Mouse (Mus musculus) heart, adult 2 months (tissue): ENCODE data around the gene C1qtnf5. TPM values are rescaled to one million over a fixed set of nuclear protein-coding genes. Genes with fewer than 3 reads are reported as not detected.
A peak's percentile ranks its signal among the peaks of the same experiment; 100 is the strongest.
"Not testable (repeated sequence)": the region's sequence is repeated elsewhere in the genome, so short reads cannot be mapped to it uniquely, and the experiment has no call there.

Experiments used
- DNase-seq, 2 experiments: peaks; one replicate each; pipeline ENCODE4 v3.0.0; 2021
- H3K27ac ChIP-seq: fragments of 200-600 bp; 2 replicates; pipeline ENCODE4 v1.8.1; 2022
- H3K27me3 ChIP-seq: fragments of 200-500 bp; 2 replicates; pipeline ENCODE4 v1.6.1; 2012; ENCODE audit warnings: mild to moderate bottlenecking, low read length, inconsistent platforms, mixed read lengths; ENCODE audit not compliant: control insufficient read depth, insufficient read depth
- H3K36me3 ChIP-seq: fragments of 200-500 bp; 2 replicates; pipeline ENCODE4 v1.6.1; 2012; ENCODE audit warnings: low read length, inconsistent platforms; ENCODE audit not compliant: control insufficient read depth, insufficient read depth
- H3K4me1 ChIP-seq: fragments of 200-500 bp; 2 replicates; pipeline ENCODE4 v1.6.1; 2011; ENCODE audit warnings: low read length; ENCODE audit not compliant: control insufficient read depth, insufficient read depth
- H3K4me3 ChIP-seq: fragments of 200-600 bp; 2 replicates; pipeline ENCODE4 v1.8.1; 2022
- H3K79me2 ChIP-seq: fragments of 200-500 bp; replicated peaks from 2 replicates; pipeline ENCODE4 v1.6.1; 2012; ENCODE audit warnings: mild to moderate bottlenecking, inconsistent platforms, low read length, moderate library complexity, mixed read lengths; ENCODE audit not compliant: control insufficient read depth, insufficient read depth
- H3K9ac ChIP-seq: fragments of 200-500 bp; 2 replicates; pipeline ENCODE4 v1.6.1; 2012; ENCODE audit warnings: low read depth, mild to moderate bottlenecking, control low read depth, inconsistent platforms, low read length, mixed read lengths
- CTCF ChIP-seq: fragments of 200-600 bp; IDR thresholded peaks from 2 replicates; pipeline ENCODE4 v1.8.1; 2022; ENCODE audit warnings: antibody characterized with exemption, mild to moderate bottlenecking, moderate library complexity
- EP300 ChIP-seq: fragments of 200-500 bp; IDR thresholded peaks from 2 replicates; pipeline ENCODE4 v1.6.1; 2011; ENCODE audit warnings: low read depth, low read length, control low read depth; ENCODE audit not compliant: insufficient read depth
- POLR2A ChIP-seq: fragments of 200-500 bp; IDR thresholded peaks from 2 replicates; pipeline ENCODE4 v1.6.1; 2011; ENCODE audit warnings: mild to moderate bottlenecking, low read depth, low read length, control low read depth; ENCODE audit not compliant: insufficient read depth
- WGBS: fragments of 180-500 bp; shearing (Covaris S2); methylation state at CpG from one replicate; pipeline ENCODE4 v1.1.7; 2018; 5-methylcytosine and 5-hydroxymethylcytosine counted together
- intact Hi-C: fragments of 180-260 bp; cut with DNase I; formaldehyde crosslinking; loops from one replicate; pipeline ENCODE4 v1.15.1; 2025
- polyA plus RNA-seq: library from polyadenylated mRNA; depleted of rRNA; stranded (reverse); fragments of >200 nt; gene quantifications from 2 replicates; pipeline ENCODE4 v1.2.3, GENCODE M21; 2012
- total RNA-seq, 2 experiments: library from RNA; stranded (reverse); gene quantifications; 2 replicates each; pipeline ENCODE4 v1.2.3; 2021

Gene C1qtnf5
- total and polyA plus RNA-seq, 3 experiments: 4.8 to 9.4 (median 7.6) TPM

DNA sequence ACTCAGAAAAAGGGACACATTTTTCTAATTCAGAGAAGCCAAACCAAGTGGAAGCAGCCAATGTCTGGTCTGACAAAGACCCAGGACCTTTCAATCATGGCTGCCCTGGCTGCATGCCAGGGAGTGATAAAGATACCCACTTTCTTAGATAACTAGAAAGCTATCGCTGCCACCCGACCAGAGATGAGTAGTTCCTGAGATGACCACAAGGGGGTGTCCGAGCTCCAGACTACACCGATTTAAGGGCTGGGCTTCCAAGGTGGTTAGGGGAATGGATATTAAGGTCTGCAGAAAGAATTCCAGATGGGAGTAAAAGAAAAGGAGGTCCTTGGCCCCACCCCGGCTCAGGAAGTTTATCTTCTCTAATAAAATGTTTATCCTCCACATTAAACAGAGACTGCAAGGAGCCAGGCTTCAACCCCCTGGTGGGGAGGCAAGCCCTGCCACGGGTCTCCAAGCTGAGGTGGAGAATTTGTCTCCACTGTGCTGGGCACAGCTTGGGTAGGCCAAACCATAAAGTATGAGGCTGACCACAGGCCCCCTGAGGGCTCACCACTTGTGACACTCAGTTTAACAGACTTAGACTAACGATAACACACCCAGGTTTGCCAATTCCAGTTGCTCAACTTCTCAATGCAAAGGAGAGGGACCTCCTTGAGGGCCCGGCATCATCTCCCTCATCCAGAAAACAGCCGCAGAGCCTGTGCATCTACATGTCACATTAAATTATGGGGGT, 2.5 kb downstream of the C1qtnf5 start:
- intact Hi-C loops: loop anchor here (2.0 to 5.0 kb wide), 3 partner anchors 25 to 125 kb away; no protein-coding TSS in a partner anchor
- Histone ChIP-seq H3K27ac (no peak overlapping the region; the same call in 1 of the 2 replicates), H3K4me3 (no peak overlapping the region), H3K9ac (no peak overlapping the region), H3K79me2 (no peaks in the 10 kb centered on the region; the same call in 1 of the 2 replicates), H3K4me1 (peaks cover 9% of the 10 kb centered on the region), H3K36me3 (peaks cover 3% of the 10 kb centered on the region; the same call in 1 of the 2 replicates), H3K27me3 (no peaks in the 10 kb centered on the region)
- TF ChIP-seq CTCF (peak; percentile 95), EP300 (no peak), POLR2A (no peak)
- DNase-seq: peak; percentile 65 to 78
- WGBS: 29% methylated on average over 9 of the region's 9 CpGs

DNA sequence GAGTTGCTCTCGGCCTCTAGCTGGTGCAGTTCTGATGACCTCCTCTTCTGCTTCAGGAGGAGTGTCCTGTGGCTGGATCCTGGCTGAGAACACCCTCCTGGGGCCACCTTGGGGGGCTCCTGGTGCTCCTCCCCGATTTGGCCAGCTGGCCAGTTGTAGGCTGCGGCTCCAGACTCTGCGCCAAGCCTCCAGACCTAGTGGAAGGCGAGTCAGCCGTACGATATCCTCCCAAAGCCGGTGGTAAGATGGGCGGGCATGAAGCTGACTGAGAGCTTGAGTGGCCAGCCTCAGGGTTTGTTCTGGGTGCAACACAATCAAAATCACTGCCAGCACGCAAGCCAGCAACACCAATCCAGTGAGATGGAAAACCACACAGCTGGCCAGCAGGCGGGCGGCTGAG, 4.9 kb downstream of the C1qtnf5 start:
- peak in 1 of 2 experiments; percentile 16 for DNase-seq
- H3K27me3 ChIP-seq, H3K4me1 ChIP-seq, H3K4me3 ChIP-seq, H3K36me3 ChIP-seq, H3K9ac ChIP-seq, H3K27ac ChIP-seq, H3K79me2 ChIP-seq, intact Hi-C loops: not testable (repeated sequence)
- WGBS: 40% methylated on average over 10 of the region's 12 CpGs

DNA sequence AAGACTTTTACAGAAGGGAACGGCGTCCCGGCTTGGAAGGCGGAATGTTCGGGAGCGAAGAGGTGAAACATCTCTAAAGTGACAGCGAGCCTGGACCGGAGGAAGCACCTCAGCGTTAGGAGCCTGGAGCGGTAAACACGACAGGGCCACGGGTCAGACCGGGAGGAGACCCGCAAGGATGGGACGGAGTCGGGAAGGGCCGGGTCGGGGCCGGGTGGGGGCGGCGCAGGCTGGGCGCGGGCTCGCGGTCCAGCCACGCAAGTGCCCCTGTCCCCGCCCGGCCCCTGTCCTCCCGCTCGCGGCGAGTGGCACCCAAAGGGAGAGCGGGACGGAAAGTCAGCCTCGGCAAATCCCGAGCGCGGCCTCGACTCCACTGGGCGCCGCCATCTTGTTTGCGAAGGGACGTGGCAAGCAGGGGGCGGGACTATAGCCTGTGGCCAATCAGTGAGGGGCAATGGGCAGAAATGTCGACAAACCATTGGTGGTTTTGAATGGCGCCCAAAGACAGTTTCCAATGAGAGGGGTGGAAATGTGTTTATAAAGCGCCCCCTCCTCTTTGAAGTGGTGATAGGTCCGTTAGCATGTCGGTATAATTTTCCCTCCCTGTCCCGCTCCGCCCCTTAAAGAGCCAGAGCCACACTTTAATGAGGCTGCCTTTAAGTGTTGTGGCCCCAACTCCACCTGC, 6.2 kb downstream of the C1qtnf5 start, which contains the start of the genes Gm49380 and Rnf26:
Gene Gm49380, minus strand, starts transcription at position 396 of the 685 bp plus-strand sequence.
Gene Rnf26, minus strand, starts transcription at position 413 of the 685 bp plus-strand sequence.
- Histone ChIP-seq H3K36me3 (peaks cover 3% of the 10 kb centered on the region; the same call in 1 of the 2 replicates), H3K27me3 (no peaks in the 10 kb centered on the region), H3K27ac (peak within 1 kb of the TSS; percentile 69; the same call in 1 of the 2 replicates), H3K4me3 (peak within 1 kb of the TSS; percentile 62), H3K9ac (peak within 1 kb of the TSS; percentile 92), H3K4me1 (peaks cover 9% of the 10 kb centered on the region), H3K79me2 (no peaks in the 10 kb centered on the region; the same call in 1 of the 2 replicates)
- intact Hi-C loops: no loop called here
- TF ChIP-seq EP300 (peak; percentile 52; the same call in 1 of the 2 replicates), CTCF (no peak), POLR2A (peak; percentile 65)
- peak; percentile 94 to 96 for DNase-seq
- 1% methylated on average over 49 of the region's 51 CpGs for WGBS

DNA sequence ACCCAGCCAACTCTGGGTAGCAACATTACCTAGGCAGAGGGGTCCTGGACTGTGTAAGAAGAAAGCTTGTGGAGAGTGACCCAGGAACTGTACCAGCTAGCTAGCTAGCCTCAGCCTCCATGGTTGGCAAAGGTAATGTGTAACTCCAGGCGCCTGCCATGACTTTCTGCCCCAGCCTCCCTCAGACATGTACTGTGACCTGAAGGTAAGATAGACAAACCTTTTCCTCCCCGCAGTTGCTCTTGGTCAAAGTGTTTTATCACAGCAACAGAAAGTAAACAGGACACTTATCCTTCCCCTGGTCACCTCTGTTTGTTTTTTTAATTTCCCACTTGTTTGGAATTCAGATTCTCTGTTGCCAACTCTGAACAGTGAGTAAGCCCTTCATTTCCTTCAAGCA, 7.4 kb downstream of the C1qtnf5 start:
- H3K79me2 ChIP-seq: no peaks in the 10 kb centered on the region

DNA sequence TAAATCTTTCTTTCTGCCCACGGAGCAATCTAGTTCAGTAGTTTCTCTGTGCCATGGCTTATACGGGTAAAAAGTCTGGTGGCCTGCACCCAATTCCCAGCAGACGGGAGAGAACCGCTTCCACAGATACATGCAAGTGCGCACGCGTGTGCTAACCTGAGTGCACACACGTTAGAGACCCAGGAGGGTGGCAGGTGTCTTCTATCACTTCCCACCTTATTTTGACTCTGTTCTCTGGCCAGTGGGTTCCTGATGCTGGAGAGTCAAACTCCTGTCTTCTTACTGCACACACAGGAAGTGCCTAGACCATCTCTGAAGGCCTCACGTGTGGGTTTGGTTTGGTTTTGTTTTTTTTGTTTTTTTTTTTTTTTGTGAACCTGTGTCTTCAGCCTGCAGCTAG, 8.6 kb downstream of the C1qtnf5 start:
- Histone ChIP-seq H3K27ac (no peak overlapping the region), H3K36me3 (no peaks in the 10 kb centered on the region), H3K27me3 (no peaks in the 10 kb centered on the region), H3K4me1 (peaks cover 1% of the 10 kb centered on the region), H3K4me3 (no peak overlapping the region), H3K79me2 (no peaks in the 10 kb centered on the region), H3K9ac (no peak overlapping the region)
- TF ChIP-seq POLR2A (no peak), EP300 (no peak), CTCF (no peak)
- intact Hi-C loops: no loop called here
- 84% methylated on average over 9 of the region's 9 CpGs for WGBS
- no peak for DNase-seq

More for the DNA sequence above, 7.4 kb downstream of the C1qtnf5 start:
- Histone ChIP-seq H3K27ac (no peak overlapping the region), H3K9ac (no peak overlapping the region), H3K36me3 (no peaks in the 10 kb centered on the region; the same call in 1 of the 2 replicates), H3K27me3 (no peaks in the 10 kb centered on the region), H3K4me3 (no peak overlapping the region), H3K4me1 (peaks cover 4% of the 10 kb centered on the region)
- no peak for DNase-seq
- TF ChIP-seq EP300 (no peak), POLR2A (no peak), CTCF (no peak)
- WGBS: 73% methylated on average over 2 of the region's 2 CpGs
- intact Hi-C loops: no loop called here

DNA sequence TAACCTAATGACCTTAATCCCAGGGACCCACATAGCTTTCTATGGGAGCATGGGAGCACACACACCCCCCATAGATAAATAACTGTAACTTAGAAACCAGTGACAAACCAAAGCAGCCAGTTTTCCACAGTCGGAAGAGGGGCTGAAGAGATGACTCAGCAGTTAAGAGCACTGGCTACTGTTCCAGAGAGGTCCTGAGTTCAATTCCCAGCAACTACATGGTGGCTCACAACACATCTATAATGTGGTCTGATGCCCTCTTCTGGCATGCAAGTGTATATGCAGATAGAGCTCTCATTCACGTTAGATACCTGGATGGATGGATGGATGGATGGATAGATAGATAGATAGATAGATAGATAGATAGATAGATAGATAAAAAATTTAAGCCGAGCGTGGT, 9.1 kb downstream of the C1qtnf5 start:
- no peaks in the 10 kb centered on the region for H3K27me3 ChIP-seq
- no peak overlapping the region for H3K27ac ChIP-seq
- H3K36me3 ChIP-seq: no peaks in the 10 kb centered on the region
- H3K79me2 ChIP-seq: no peaks in the 10 kb centered on the region
- peaks cover 1% of the 10 kb centered on the region for H3K4me1 ChIP-seq
- intact Hi-C loops: no loop called here
- 92% methylated on average over 4 of the region's 4 CpGs for WGBS
- no peak overlapping the region for H3K4me3 ChIP-seq
- TF ChIP-seq POLR2A (no peak), CTCF (peak; percentile 30)
- no peak for DNase-seq
- no peak overlapping the region for H3K9ac ChIP-seq
